Mouse (Mus musculus) lung, postnatal 0 days (tissue): ENCODE measurements around the gene Rnf149.

Experiments
- CTCF ChIP-seq: IDR thresholded peaks from 2 replicates; pipeline ENCODE4 v1.5.1; 2016; ENCODE audit warnings: antibody characterized with exemption, mild to moderate bottlenecking
- EP300 ChIP-seq: IDR thresholded peaks from 2 replicates; pipeline ENCODE4 v1.6.1; 2016; ENCODE audit warnings: antibody characterized with exemption, mild to moderate bottlenecking, control low read depth

- TF ChIP-seq EP300, result no peak
- no peak for TF ChIP-seq CTCF
These were observed 50.6 kb downstream of the Rnf149 start for GRCm38 (mm10) chr1:39526371-39527167.
